Mouse (Mus musculus): ENCODE results near the gene Cux2. TPM values are rescaled to one million over a fixed set of nuclear protein-coding genes. Genes with fewer than 3 reads are reported as not detected.

The Cux2 gene
- polyA plus RNA-seq, 2 experiments: 3.0 to 6.1 TPM

DNA sequence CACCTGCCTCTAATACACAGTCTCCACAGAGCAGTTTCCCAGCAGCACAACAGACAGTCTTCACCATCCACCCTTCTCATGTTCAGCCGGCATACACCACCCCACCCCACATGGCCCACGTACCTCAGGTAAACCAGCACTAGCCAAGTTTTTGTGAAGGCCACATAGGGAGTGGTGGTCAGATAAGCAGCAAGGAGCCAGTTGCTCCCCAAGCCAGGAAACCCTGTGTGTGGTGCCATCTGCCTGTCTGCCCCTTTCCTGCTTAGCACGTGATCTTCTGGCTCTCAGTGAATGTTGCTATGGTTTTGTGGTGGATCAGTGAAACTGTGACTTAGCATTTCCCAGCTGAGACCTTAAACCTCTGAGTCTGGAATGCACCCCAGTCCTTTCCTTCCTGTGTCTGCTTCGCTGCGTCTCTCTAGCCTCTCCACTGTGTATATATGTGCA, 238.4 kb downstream of the Cux2 start:
- H3K9me3 ChIP-seq (ENCODE audit: control insufficient read depth, low read length): no peaks in the 10 kb centered on the region
- ATAC-seq (ENCODE audit: low FRiP score, low read depth) (no peak), DNase-seq (ENCODE audit: low spot score) (no peak)
- no peak for TF ChIP-seq POLR2A (IDR thresholded peaks at IDR 0.05; ENCODE audit: borderline replicate concordance, extremely low read depth, insufficient read depth, insufficient read length)
- H3K4me3 ChIP-seq (replicated peaks; ENCODE audit: low read length): no peak overlapping the region
- H3K36me3 ChIP-seq (ENCODE audit: control insufficient read depth, insufficient read depth, low read length): peaks cover 66% of the 10 kb centered on the region
- H3K4me2 ChIP-seq (replicated peaks; ENCODE audit: low read depth, low read length, severe bottlenecking): no peak overlapping the region
- 90% methylated on average over 5 of the region's 5 CpGs for WGBS
- H3K27ac ChIP-seq (replicated peaks; ENCODE audit: low read depth, low read length): no peak overlapping the region
- no peaks in the 10 kb centered on the region for H3K4me1 ChIP-seq (ENCODE audit: control insufficient read depth, insufficient read depth, low read length)
- no peaks in the 10 kb centered on the region for H3K27me3 ChIP-seq (ENCODE audit: control insufficient read depth, insufficient read depth, low read length)
- H3K9ac ChIP-seq (ENCODE audit: low read depth, low read length, severe bottlenecking): no peak overlapping the region

DNA sequence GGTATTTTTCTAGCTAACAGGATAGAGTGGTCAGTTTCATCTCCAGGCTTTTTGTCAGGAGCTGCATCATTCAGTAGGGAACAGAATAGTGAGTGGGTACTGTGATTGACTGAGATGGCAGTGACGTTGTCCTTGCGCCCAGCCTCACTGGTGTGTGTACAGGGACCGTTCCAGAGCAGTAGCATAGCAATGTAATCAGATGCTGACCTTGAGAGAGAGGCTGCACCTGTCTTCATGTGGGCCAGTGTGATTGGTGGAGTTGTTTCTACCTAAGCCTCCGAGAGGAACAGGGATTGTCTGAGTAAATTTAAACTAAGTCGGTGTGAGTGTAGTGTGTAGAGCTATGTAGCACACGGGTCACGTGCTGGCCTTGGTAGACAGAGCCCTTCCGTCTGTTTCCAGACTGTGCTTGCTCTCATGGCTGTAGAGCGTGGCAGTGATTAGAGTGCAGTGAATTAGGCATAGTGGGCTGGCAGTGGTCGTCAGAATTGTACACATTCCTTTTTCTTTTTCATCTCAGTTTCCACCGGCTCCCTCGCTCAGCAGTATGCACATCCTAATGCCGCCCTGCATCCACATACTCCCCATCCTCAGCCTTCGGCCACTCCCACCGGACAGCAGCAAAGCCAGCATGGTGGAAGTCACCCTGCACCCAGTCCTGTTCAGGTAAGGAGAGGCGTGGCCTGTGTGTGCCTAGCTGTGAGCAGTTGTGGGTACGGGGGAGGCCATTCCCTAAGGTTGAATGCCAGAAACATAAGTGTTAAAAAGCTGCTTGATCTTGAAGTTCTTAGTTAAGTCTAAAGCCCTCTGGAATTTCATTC, 239.4 kb downstream of the Cux2 start:
- no peaks in the 10 kb centered on the region for H3K9me3 ChIP-seq (ENCODE audit: control insufficient read depth, low read length)
- H3K4me2 ChIP-seq (replicated peaks; ENCODE audit: low read depth, low read length, severe bottlenecking): no peak overlapping the region
- H3K27ac ChIP-seq (replicated peaks; ENCODE audit: low read depth, low read length): no peak overlapping the region
- DNase-seq (ENCODE audit: low spot score): no peak
- no peak overlapping the region for H3K4me3 ChIP-seq (replicated peaks; ENCODE audit: low read length)
- no peak for ATAC-seq (ENCODE audit: low FRiP score, low read depth)
- no peak overlapping the region for H3K9ac ChIP-seq (ENCODE audit: low read depth, low read length, severe bottlenecking)
- peaks cover 65% of the 10 kb centered on the region for H3K36me3 ChIP-seq (ENCODE audit: control insufficient read depth, insufficient read depth, low read length)
- H3K4me1 ChIP-seq (ENCODE audit: control insufficient read depth, insufficient read depth, low read length): no peaks in the 10 kb centered on the region
- TF ChIP-seq POLR2A (IDR thresholded peaks at IDR 0.05; ENCODE audit: borderline replicate concordance, extremely low read depth, insufficient read depth, insufficient read length): no peak
- H3K27me3 ChIP-seq (ENCODE audit: control insufficient read depth, insufficient read depth, low read length): no peaks in the 10 kb centered on the region
- WGBS: 88% methylated on average over 17 of the region's 17 CpGs

DNA sequence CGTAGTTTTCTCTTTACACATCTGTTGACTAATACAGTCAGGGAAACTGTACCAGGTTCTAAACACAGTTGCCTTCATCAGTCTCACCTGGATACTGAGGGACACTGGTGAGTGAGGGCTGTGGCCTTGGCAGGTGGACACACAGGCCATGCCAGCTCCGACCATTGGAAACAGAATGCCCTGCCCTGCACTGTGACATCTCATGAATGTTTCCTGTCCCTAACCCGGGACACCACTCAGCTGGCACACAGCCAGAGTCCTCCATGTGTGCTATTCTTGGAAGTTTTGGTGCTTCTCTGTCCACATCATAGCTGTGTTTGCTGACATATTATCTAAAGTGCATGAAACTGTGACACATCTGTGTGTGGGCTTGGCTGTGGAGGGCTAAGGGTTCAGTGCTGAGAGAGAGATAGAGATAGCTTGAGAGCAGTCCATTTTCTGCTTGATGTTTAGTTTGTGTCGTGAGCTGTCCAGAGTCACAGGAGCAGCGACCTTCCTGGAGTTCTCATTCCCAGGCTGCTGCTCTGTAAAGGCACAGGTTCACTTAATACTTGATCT, 240.2 kb downstream of the Cux2 start:
- no peak overlapping the region for H3K4me2 ChIP-seq (replicated peaks; ENCODE audit: low read depth, low read length, severe bottlenecking)
- no peaks in the 10 kb centered on the region for H3K9me3 ChIP-seq (ENCODE audit: control insufficient read depth, low read length)
- WGBS: 73% methylated on average over 5 of the region's 5 CpGs
- H3K27ac ChIP-seq (replicated peaks; ENCODE audit: low read depth, low read length): no peak overlapping the region
- no peak overlapping the region for H3K4me3 ChIP-seq (replicated peaks; ENCODE audit: low read length)
- TF ChIP-seq POLR2A (IDR thresholded peaks at IDR 0.05; ENCODE audit: borderline replicate concordance, extremely low read depth, insufficient read depth, insufficient read length): no peak
- ATAC-seq (ENCODE audit: low FRiP score, low read depth) (no peak), DNase-seq (ENCODE audit: low spot score) (no peak)
- peaks cover 69% of the 10 kb centered on the region for H3K36me3 ChIP-seq (ENCODE audit: control insufficient read depth, insufficient read depth, low read length)
- no peaks in the 10 kb centered on the region for H3K27me3 ChIP-seq (ENCODE audit: control insufficient read depth, insufficient read depth, low read length)
- no peaks in the 10 kb centered on the region for H3K4me1 ChIP-seq (ENCODE audit: control insufficient read depth, insufficient read depth, low read length)
- H3K9ac ChIP-seq (ENCODE audit: low read depth, low read length, severe bottlenecking): no peak overlapping the region

DNA sequence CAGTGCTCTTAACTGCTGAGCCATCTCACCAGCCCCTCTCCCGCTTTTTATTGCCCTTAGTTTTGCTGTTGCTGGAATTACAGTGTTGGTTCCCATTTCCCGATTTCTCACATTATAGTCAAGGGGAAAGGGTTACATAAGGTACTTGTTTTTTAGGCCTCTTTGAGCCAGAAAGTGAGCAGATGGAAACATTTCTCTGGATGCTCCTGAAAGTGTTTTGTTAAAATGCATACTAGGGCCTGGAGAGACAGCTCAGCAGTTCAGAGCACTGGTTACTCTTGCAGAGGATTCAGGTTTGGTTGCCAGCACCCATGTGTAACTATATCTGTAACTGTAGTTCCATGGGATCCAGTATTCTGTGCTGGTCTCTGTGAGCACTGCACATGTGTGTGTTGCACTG, 241.7 kb downstream of the Cux2 start:
- Histone ChIP-seq H3K4me2 (replicated peaks; ENCODE audit: low read depth, low read length, severe bottlenecking) (no peak overlapping the region), H3K9me3 (ENCODE audit: control insufficient read depth, low read length) (no peaks in the 10 kb centered on the region), H3K9ac (ENCODE audit: low read depth, low read length, severe bottlenecking) (no peak overlapping the region), H3K4me1 (ENCODE audit: control insufficient read depth, insufficient read depth, low read length) (no peaks in the 10 kb centered on the region), H3K4me3 (replicated peaks; ENCODE audit: low read length) (no peak overlapping the region), H3K27ac (replicated peaks; ENCODE audit: low read depth, low read length) (no peak overlapping the region), H3K27me3 (ENCODE audit: control insufficient read depth, insufficient read depth, low read length) (no peaks in the 10 kb centered on the region), H3K36me3 (ENCODE audit: control insufficient read depth, insufficient read depth, low read length) (peaks cover 71% of the 10 kb centered on the region)
- ATAC-seq (ENCODE audit: low FRiP score, low read depth) (no peak), DNase-seq (ENCODE audit: low spot score) (no peak)
- WGBS: 75% methylated on average over 2 of the region's 2 CpGs
- TF ChIP-seq POLR2A (IDR thresholded peaks at IDR 0.05; ENCODE audit: borderline replicate concordance, extremely low read depth, insufficient read depth, insufficient read length): no peak

DNA sequence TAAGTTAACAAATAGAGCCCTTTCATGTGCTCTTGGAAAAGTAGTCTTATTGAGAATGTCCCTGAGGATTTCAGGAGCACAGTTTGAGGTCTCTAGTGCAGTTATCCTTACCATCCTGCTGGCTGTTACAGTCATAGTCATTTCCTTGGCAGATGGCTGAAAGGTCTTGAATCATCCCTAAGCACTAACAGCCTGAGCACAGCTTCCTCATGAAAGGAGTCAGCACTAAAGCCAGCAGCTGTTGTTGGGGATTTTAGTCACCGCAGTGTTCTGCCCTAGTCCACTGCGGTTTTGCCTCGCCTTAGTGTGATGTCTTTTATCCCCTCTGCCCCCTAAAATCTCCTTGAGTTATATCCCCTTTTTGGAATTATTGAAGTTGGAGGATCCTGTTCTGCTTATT, 242.7 kb downstream of the Cux2 start:
- H3K4me1 ChIP-seq (ENCODE audit: control insufficient read depth, insufficient read depth, low read length): no peaks in the 10 kb centered on the region
- H3K27ac ChIP-seq (replicated peaks; ENCODE audit: low read depth, low read length): no peak overlapping the region
- H3K4me2 ChIP-seq (replicated peaks; ENCODE audit: low read depth, low read length, severe bottlenecking): no peak overlapping the region
- no peak for TF ChIP-seq POLR2A (IDR thresholded peaks at IDR 0.05; ENCODE audit: borderline replicate concordance, extremely low read depth, insufficient read depth, insufficient read length)
- no peaks in the 10 kb centered on the region for H3K9me3 ChIP-seq (ENCODE audit: control insufficient read depth, low read length)
- no peak for DNase-seq (ENCODE audit: low spot score)
- 77% methylated on average over 3 of the region's 3 CpGs for WGBS
- H3K9ac ChIP-seq (ENCODE audit: low read depth, low read length, severe bottlenecking): no peak overlapping the region
- H3K36me3 ChIP-seq (ENCODE audit: control insufficient read depth, insufficient read depth, low read length): peaks cover 71% of the 10 kb centered on the region
- no peaks in the 10 kb centered on the region for H3K27me3 ChIP-seq (ENCODE audit: control insufficient read depth, insufficient read depth, low read length)
- ATAC-seq (ENCODE audit: low FRiP score, low read depth): no peak
- H3K4me3 ChIP-seq (replicated peaks; ENCODE audit: low read length): no peak overlapping the region

Small RNA genes within 50 kb of the gene (microRNA-seq; reads per million reads assigned to microRNA genes)
- not detected for gene Mir7031

Other genes starting within 250 kb of the Cux2 start
- 24.1 and 34.9 TPM in 2 replicates for gene Sh2b3, start 212.5 kb downstream of the Cux2 start, polyA plus RNA-seq (2012; rRNA removed)
- gene Sh2b3, start 212.5 kb downstream of the Cux2 start, polyA plus RNA-seq (2014; fragmentation: Nextera tagmentation; extraction: Ambion mirVana): 18.5 and 19.7 TPM in 2 replicates
- 30.1 and 40.2 TPM in 2 replicates for gene Pheta1, start 201.1 kb downstream of the Cux2 start, polyA plus RNA-seq (2012; rRNA removed)
- gene Pheta1, start 201.1 kb downstream of the Cux2 start, polyA plus RNA-seq (2014; fragmentation: Nextera tagmentation; extraction: Ambion mirVana): 21.3 and 28.0 TPM in 2 replicates
- gene Myl2, start 50.8 kb upstream of the Cux2 start, polyA plus RNA-seq (2012; rRNA removed): 9.9 and 17.1 TPM in 2 replicates
- 5.3 and 11.2 TPM in 2 replicates for gene Myl2, start 50.8 kb upstream of the Cux2 start, polyA plus RNA-seq (2014; fragmentation: Nextera tagmentation; extraction: Ambion mirVana)
- 0.09 and 0.21 TPM in 2 replicates for gene Ccdc63, start 90.7 kb upstream of the Cux2 start, polyA plus RNA-seq (2012; rRNA removed)
- not detected in 2 replicates for gene Ccdc63, start 90.7 kb upstream of the Cux2 start, polyA plus RNA-seq (2014; fragmentation: Nextera tagmentation; extraction: Ambion mirVana)
- 273 and 275 TPM in 2 replicates for gene Ppp1cc, start 108.2 kb upstream of the Cux2 start, polyA plus RNA-seq (2012; rRNA removed)
- gene Ppp1cc, start 108.2 kb upstream of the Cux2 start, polyA plus RNA-seq (2014; fragmentation: Nextera tagmentation; extraction: Ambion mirVana): 234 TPM in 2 replicates
- 9.6 and 10.4 TPM in 2 replicates for gene Hvcn1, start 156.7 kb upstream of the Cux2 start, polyA plus RNA-seq (2012; rRNA removed)
- gene Hvcn1, start 156.7 kb upstream of the Cux2 start, polyA plus RNA-seq (2014; fragmentation: Nextera tagmentation; extraction: Ambion mirVana): 8.6 and 8.9 TPM in 2 replicates
- gene Tctn1, start 214.4 kb upstream of the Cux2 start, polyA plus RNA-seq (2012; rRNA removed): 28.3 and 38.3 TPM in 2 replicates
- 5.5 TPM in 2 replicates for gene Tctn1, start 214.4 kb upstream of the Cux2 start, polyA plus RNA-seq (2014; fragmentation: Nextera tagmentation; extraction: Ambion mirVana)
- gene Pptc7, start 234.3 kb upstream of the Cux2 start, polyA plus RNA-seq (2012; rRNA removed): 11.5 and 13.7 TPM in 2 replicates
- 7.6 and 8.9 TPM in 2 replicates for gene Pptc7, start 234.3 kb upstream of the Cux2 start, polyA plus RNA-seq (2014; fragmentation: Nextera tagmentation; extraction: Ambion mirVana)